Mouse (Mus musculus) embryonic facial prominence, embryonic 14.5 days (tissue): Measurements from ENCODE around the gene Mapkap1. TPM values are rescaled to one million over a fixed set of nuclear protein-coding genes. Genes with fewer than 3 reads are reported as not detected.
"Not testable (repeated sequence)": the region's sequence is repeated elsewhere in the genome, so short reads cannot be mapped to it uniquely, and the experiment has no call there.

Experiments
- ATAC-seq: fragments of 200-750 bp; cut with Nextera tagmentation; 2 replicates; pipeline ENCODE4 v1.8.0; 2017; ENCODE audit warnings: low read depth, moderate number of reproducible peaks, moderate TSS enrichment
- DNase-seq: peaks from one replicate; pipeline ENCODE4 v3.0.0-alpha.2; 2015; ENCODE audit warnings: low spot score
- H3K27ac ChIP-seq: fragments of 300-500 bp; sonication (generic); replicated peaks from 2 replicates; pipeline ENCODE4 v1.5.1; 2014; ENCODE audit warnings: low read depth, mild to moderate bottlenecking, low read length, moderate library complexity
- H3K27me3 ChIP-seq: fragments of 300-500 bp; sonication (generic); replicated peaks from 2 replicates; pipeline ENCODE4 v1.6.1; 2014; ENCODE audit warnings: low read length; ENCODE audit not compliant: control insufficient read depth, insufficient read depth
- H3K36me3 ChIP-seq: fragments of 300-500 bp; sonication (generic); 2 replicates; pipeline ENCODE4 v1.6.1; 2014; ENCODE audit warnings: low read length, mixed read lengths; ENCODE audit not compliant: control insufficient read depth, insufficient read depth
- H3K4me1 ChIP-seq: fragments of 300-500 bp; sonication (generic); 2 replicates; pipeline ENCODE4 v1.6.1; 2014; ENCODE audit warnings: antibody characterized with exemption, low read length; ENCODE audit not compliant: control insufficient read depth, insufficient read depth
- H3K4me2 ChIP-seq: fragments of 300-500 bp; sonication (generic); 2 replicates; pipeline ENCODE4 v1.6.1; 2014; ENCODE audit warnings: low read depth, mild to moderate bottlenecking, low read length, moderate library complexity, mixed read lengths
- H3K4me3 ChIP-seq: fragments of 300-500 bp; sonication (generic); 2 replicates; pipeline ENCODE4 v1.5.1; 2014; ENCODE audit warnings: low read depth, mild to moderate bottlenecking, low read length
- H3K9ac ChIP-seq: fragments of 300-500 bp; sonication (generic); 2 replicates; pipeline ENCODE4 v1.6.1; 2014; ENCODE audit warnings: low read depth, mild to moderate bottlenecking, low read length, moderate library complexity, mixed read lengths
- H3K9me3 ChIP-seq: fragments of 300-500 bp; sonication (generic); 2 replicates; pipeline ENCODE4 v1.6.1; 2016; ENCODE audit warnings: low read length; ENCODE audit not compliant: control insufficient read depth
- WGBS: fragments of 180-500 bp; shearing (Covaris S2); extraction: QIAGEN DNeasy Blood & Tissue Kit; methylation state at CpG from one replicate; pipeline ENCODE4 v1.1.7; 2014; 5-methylcytosine and 5-hydroxymethylcytosine counted together
- polyA plus RNA-seq: library from polyadenylated mRNA; unstranded; fragments of >200 nt; fragmentation: Nextera tagmentation; extraction: Ambion mirVana; gene quantifications from 2 replicates; pipeline ENCODE4 v1.2.1, GENCODE M21; 2014

Gene Mapkap1
- polyA plus RNA-seq, 1 experiment from 2014 or later, result 88.0 TPM

- not testable (repeated sequence) for ATAC-seq, H3K27ac ChIP-seq
- 97% methylated on average over 2 of the region's 2 CpGs for WGBS
Observed at GRCm38 (mm10) chr2:34506162-34506561, 99.6 kb downstream of the Mapkap1 start.

GRCm38 (mm10) chr2:34509856-34510255 lies 103.3 kb downstream of the Mapkap1 start:
- Histone ChIP-seq H3K4me3 (no peak overlapping the region), H3K36me3 (no peaks in the 10 kb centered on the region), H3K4me2 (no peak overlapping the region), H3K27ac (no peak overlapping the region), H3K9me3 (no peaks in the 10 kb centered on the region), H3K27me3 (no peaks in the 10 kb centered on the region), H3K9ac (no peak overlapping the region), H3K4me1 (no peaks in the 10 kb centered on the region)
- no peak for DNase-seq
- no peak for ATAC-seq
- WGBS, result 92% methylated on average over 5 of the region's 5 CpGs

More at GRCm38 (mm10) chr2:34506162-34506561, 99.6 kb downstream of the Mapkap1 start:
- not testable (repeated sequence) for H3K27me3 ChIP-seq, H3K4me3 ChIP-seq, H3K4me2 ChIP-seq, H3K4me1 ChIP-seq, H3K9ac ChIP-seq, H3K36me3 ChIP-seq, DNase-seq, H3K9me3 ChIP-seq

GRCm38 (mm10) chr2:34515263-34515662 lies 108.7 kb downstream of the Mapkap1 start:
- Histone ChIP-seq H3K9ac (no peak overlapping the region), H3K27me3 (no peaks in the 10 kb centered on the region), H3K4me1 (no peaks in the 10 kb centered on the region), H3K27ac (no peak overlapping the region), H3K9me3 (no peaks in the 10 kb centered on the region), H3K4me2 (no peak overlapping the region), H3K36me3 (no peaks in the 10 kb centered on the region), H3K4me3 (no peak overlapping the region)
- 92% methylated on average over 5 of the region's 5 CpGs for WGBS
- DNase-seq, result no peak
- no peak for ATAC-seq

GRCm38 (mm10) chr2:34518083-34518482 lies 111.5 kb downstream of the Mapkap1 start:
- WGBS, result 81% methylated on average over 2 of the region's 2 CpGs
- no peaks in the 10 kb centered on the region for H3K27me3 ChIP-seq
- H3K4me2 ChIP-seq, result no peak overlapping the region
- H3K4me1 ChIP-seq, result no peaks in the 10 kb centered on the region
- H3K9ac ChIP-seq, result no peak overlapping the region
- H3K9me3 ChIP-seq, result no peaks in the 10 kb centered on the region
- no peak for ATAC-seq
- no peaks in the 10 kb centered on the region for H3K36me3 ChIP-seq
- no peak for DNase-seq
- H3K27ac ChIP-seq, result no peak overlapping the region
- no peak overlapping the region for H3K4me3 ChIP-seq

- H3K4me1 ChIP-seq, result no peaks in the 10 kb centered on the region
- ATAC-seq (no peak), DNase-seq (no peak)
- no peaks in the 10 kb centered on the region for H3K36me3 ChIP-seq
- no peaks in the 10 kb centered on the region for H3K9me3 ChIP-seq
- 78% methylated on average over 5 of the region's 5 CpGs for WGBS
- H3K27ac ChIP-seq, result no peak overlapping the region
- H3K4me3 ChIP-seq, result no peak overlapping the region
- no peak overlapping the region for H3K4me2 ChIP-seq
- no peak overlapping the region for H3K9ac ChIP-seq
- no peaks in the 10 kb centered on the region for H3K27me3 ChIP-seq
Observed at GRCm38 (mm10) chr2:34518526-34518925, 112.0 kb downstream of the Mapkap1 start.

- Histone ChIP-seq H3K36me3 (no peaks in the 10 kb centered on the region), H3K4me1 (no peaks in the 10 kb centered on the region), H3K9me3 (no peaks in the 10 kb centered on the region), H3K4me3 (no peak overlapping the region), H3K27me3 (no peaks in the 10 kb centered on the region), H3K27ac (no peak overlapping the region), H3K9ac (no peak overlapping the region), H3K4me2 (no peak overlapping the region)
- ATAC-seq, result 0 out of 2 replicates have a peak, but pooled peaks have one; percentile 60
- DNase-seq, result peak; percentile 61
- WGBS, result 50% methylated on average over 6 of the region's 6 CpGs
Observed at GRCm38 (mm10) chr2:34519525-34519924, 113.0 kb downstream of the Mapkap1 start.

GRCm38 (mm10) chr2:34521384-34521783 lies 114.8 kb downstream of the Mapkap1 start:
- WGBS, result 88% methylated on average over 3 of the region's 3 CpGs
- Histone ChIP-seq H3K27ac (no peak overlapping the region), H3K4me2 (no peak overlapping the region), H3K4me1 (peaks cover 11% of the 10 kb centered on the region; the same call in 1 of the 2 replicates), H3K4me3 (no peak overlapping the region), H3K9ac (no peak overlapping the region), H3K27me3 (no peaks in the 10 kb centered on the region), H3K9me3 (no peaks in the 10 kb centered on the region), H3K36me3 (no peaks in the 10 kb centered on the region)
- DNase-seq, result no peak
- no peak for ATAC-seq

GRCm38 (mm10) chr2:34526527-34527371 lies 120.2 kb downstream of the Mapkap1 start:
- DNase-seq (peak; percentile 92), ATAC-seq (peak; percentile 83)
- WGBS, result 19% methylated on average over 15 of the region's 15 CpGs
- H3K4me1 ChIP-seq, result peaks cover 43% of the 10 kb centered on the region
- no peak overlapping the region for H3K9ac ChIP-seq
- H3K4me3 ChIP-seq, result no peak overlapping the region
- H3K36me3 ChIP-seq, result no peaks in the 10 kb centered on the region
- no peaks in the 10 kb centered on the region for H3K9me3 ChIP-seq
- peak overlapping the region; percentile 29 for H3K4me2 ChIP-seq
- peak overlapping the region; percentile 71 for H3K27ac ChIP-seq
- no peaks in the 10 kb centered on the region for H3K27me3 ChIP-seq

GRCm38 (mm10) chr2:34528491-34528890 lies 121.9 kb downstream of the Mapkap1 start:
- Histone ChIP-seq H3K4me1 (peaks cover 53% of the 10 kb centered on the region), H3K9me3 (no peaks in the 10 kb centered on the region), H3K27me3 (no peaks in the 10 kb centered on the region), H3K4me2 (no peak overlapping the region), H3K27ac (no peak overlapping the region), H3K4me3 (no peak overlapping the region), H3K9ac (no peak overlapping the region), H3K36me3 (no peaks in the 10 kb centered on the region)
- no peak for ATAC-seq
- no peak for DNase-seq
